Mouse (Mus musculus) adrenal gland (tissue): ENCODE measurements around the gene Atp11a.

Experiments used
- intact Hi-C: fragments of 180-260 bp; cut with DNase I; formaldehyde crosslinking; loops from one replicate; pipeline ENCODE4 v1.15.1; 2025
- long read RNA-seq, 2 experiments: library from polyadenylated mRNA; unstranded; transcript quantifications; one replicate each; pipeline ENCODE4 v2.0.0; 2020; ENCODE audit warnings: borderline replicate concordance in 1 of 2; ENCODE audit not compliant: insufficient replicate concordance in 1 of 2

The Atp11a gene
- long read RNA-seq, experiment 1, partial matches to known transcripts, result 1 of 14 reads
- long read RNA-seq, experiment 1, other reads (novel, unspliced or antisense), result 13 of 14 reads
- long read RNA-seq, experiment 2, partial matches to known transcripts, result 2 of 25 reads
- long read RNA-seq, experiment 2, other reads (novel, unspliced or antisense), result 23 of 25 reads

DNA sequence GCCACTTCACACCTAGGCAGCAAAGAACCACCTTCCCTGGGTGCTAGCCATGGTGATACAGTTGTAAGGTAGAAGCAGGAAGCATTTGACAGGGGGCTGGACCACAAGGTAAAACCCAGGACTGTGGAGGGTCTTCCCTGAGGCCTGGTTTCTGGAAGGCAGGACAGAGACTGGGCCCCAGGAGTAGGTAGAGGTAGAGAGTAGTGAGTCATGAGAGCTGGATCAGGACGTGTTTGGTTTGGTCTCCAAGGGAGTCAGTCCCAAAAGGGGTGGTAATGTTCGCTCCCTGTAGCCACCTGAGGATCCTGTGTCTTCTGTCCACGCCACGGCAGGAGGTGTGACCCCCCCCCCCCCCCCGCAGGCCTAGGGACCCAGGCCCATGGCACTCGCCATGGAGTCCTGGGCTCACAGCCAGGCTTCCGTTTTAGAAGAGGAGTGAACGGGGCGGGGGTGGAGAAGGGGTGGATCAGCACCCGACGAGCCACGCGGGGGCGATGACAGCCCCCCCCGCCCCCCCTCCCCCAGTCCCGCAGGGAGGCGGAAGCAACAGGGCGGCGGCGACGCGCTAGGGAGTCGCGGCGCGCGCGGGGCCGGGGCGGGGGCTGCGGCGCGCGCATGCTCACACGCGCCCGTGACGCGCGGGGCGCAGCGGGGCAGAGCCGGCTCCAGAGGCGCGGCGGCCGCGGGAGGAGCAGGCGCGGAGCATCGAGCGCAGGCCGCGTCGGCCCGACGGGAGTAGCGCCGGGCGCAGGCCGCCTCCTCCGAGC, at the start of gene Atp11a:
Gene Atp11a (plus strand): TSS at position 624 of the 767 bp plus-strand sequence.
- intact Hi-C loops, result no loop called here

DNA sequence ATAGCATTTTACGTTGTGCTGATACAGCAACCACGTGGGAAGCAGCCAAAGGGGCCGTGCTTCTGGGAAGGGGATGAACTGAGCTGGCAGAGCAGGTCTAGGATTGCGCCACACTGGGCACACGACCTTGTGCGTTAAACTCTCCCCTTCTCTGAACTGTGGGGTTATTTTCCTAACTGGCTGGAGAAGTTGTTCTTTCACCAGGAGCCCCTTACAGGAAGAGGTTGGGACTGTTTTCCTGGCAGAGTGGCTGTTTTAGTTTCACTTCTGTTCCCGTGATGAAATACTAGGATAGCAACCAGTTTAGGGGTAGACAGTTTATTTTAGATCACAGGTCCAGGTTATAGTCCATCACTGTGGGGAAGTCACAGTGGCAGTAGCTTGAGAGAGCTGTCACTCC, 45.2 kb upstream of the Atp11a start:
- intact Hi-C loops, result no loop called here

GRCm38 (mm10) chr8:12715861-12716585, 40.8 kb upstream of the Atp11a start:
- intact Hi-C loops, result no loop called here

DNA sequence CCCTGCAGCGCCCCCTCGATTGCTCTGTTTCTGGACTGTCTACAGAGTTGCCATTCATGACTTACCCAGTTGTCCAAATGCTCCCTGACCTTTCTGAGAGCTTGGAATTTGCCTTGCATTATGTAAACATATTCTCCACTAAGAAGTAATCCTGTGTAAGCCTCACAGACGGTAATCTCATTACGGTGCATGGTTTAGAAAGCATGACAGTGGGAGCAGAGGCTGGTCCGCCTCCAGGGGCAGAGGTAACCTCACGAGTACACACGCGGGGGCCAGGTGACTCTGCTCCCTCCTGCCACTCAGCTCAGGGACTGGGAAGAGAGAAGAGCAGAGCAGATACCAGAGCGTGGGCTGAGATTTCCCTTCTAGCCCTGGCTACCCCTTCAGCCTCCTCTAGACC, 37.7 kb upstream of the Atp11a start:
- intact Hi-C loops, result no loop called here

DNA sequence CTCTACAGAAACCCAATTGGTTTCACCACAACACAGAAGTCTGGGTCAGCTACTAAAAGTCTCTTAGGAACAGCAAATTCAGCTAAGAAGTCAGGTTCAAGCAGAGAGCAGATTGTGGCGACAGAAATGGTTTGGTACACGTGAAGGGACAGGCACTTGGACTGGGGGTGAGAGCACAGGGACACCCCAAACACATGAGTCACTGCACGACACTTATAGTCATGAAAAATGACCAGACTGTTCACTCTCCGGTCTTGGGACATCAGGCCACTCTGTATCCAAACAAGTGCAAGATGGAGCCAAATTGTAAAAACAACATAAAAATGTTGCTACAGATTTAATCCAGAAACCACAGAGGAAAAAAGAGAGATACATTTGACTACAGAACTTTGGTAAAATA, 28.2 kb upstream of the Atp11a start:
- intact Hi-C loops, result no loop called here

DNA sequence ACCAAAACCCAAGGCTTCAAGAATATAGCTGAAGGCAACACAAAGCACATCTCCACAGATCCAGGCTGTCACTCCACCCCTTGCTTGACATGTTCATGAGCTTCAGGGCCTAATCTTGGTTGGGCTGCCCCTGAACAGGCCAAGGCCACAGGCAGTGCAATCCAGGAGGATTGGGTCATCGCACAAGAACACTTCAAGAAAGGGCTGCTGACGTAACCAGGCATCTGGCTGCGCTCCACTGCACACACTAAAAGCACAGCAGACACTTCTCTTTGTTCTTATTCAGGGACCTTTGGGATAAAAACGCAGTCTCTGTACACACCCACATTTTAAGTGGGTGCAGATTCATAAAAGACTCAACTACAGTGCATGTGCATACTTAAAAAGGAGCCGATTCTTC, 26.0 kb upstream of the Atp11a start:
- intact Hi-C loops, result no loop called here

GRCm38 (mm10) chr8:12732431-12732830, 24.4 kb upstream of the Atp11a start:
- intact Hi-C loops, result no loop called here

- intact Hi-C loops, result no loop called here
Observed at GRCm38 (mm10) chr8:12739113-12739512, 17.7 kb upstream of the Atp11a start.

DNA sequence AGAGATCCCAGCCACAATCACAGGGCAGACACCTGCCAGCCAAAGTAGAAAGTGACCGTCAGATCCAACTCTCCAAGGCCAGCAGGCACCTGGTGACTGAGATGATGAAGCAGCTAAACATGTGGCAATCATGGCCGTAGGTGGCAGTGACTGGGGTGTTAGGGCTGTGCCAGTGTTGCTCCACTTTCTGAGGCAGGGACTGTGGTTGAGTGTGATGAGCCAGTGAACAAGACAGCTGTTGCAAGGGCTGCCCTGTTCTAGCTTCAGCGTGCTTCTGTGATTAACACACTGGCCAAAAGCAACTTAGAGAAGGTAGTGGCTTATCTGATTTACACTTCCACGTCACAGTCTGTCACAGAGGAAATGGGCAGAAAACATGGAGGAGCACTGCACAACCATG, 13.4 kb upstream of the Atp11a start:
- intact Hi-C loops, result no loop called here

DNA sequence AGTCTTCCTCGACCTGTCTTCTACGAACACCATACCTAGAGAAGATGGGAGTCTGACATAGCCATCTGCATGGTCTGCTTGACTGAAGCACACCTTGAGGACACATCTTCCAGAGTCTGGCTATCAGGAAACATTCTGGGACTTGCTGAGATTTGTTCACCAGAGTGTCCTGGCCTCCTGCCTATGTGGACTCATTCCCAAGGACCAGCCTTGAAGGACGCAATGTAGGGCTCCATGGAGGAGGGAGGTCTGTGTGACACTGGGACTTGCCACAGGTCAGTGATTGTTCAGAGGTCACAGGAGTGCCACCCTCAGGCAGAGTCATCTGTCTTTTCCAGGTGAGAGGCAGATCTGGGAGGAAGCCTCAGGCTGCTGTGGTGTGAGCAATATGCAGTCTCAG, 8.6 kb upstream of the Atp11a start:
- intact Hi-C loops, result no loop called here

- intact Hi-C loops, result no loop called here
Observed at GRCm38 (mm10) chr8:12749116-12749515, 7.7 kb upstream of the Atp11a start.

- intact Hi-C loops, result loop anchor here (5.0 kb wide), 1 partner anchor 59 kb away; no protein-coding TSS in a partner anchor
Observed at GRCm38 (mm10) chr8:12753054-12753453, 3.8 kb upstream of the Atp11a start.

GRCm38 (mm10) chr8:12754115-12754514, 2.7 kb upstream of the Atp11a start:
- intact Hi-C loops, result loop anchor here (5.0 kb wide), 1 partner anchor 58 kb away; no protein-coding TSS in a partner anchor

- intact Hi-C loops, result no loop called here
Observed at GRCm38 (mm10) chr8:12755312-12755711, 1.5 kb upstream of the Atp11a start.

- intact Hi-C loops, result no loop called here
Observed at GRCm38 (mm10) chr8:12755826-12756225, 988 bp upstream of the Atp11a start.

- intact Hi-C loops, result no loop called here
Observed at GRCm38 (mm10) chr8:12757231-12757940, 572 bp downstream of the Atp11a start.

DNA sequence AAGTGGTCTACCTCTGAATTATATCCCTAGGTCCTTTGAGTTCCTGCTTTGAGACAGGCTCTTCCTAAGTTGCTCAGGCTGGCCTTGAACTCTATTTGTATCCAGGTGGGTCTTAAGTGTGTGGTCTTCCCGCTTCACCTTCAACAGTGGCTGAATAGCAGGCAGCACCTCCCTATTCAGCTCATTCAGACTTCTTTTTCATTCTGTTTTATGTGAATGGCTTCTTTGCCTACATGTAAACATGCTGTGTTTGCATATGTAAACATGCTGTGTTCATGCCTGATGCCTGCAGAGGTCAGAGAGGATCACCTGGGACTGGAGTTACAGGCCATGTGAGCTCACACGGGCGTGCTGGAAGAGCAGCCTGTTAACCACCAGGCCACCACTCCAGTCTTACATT, 3.1 kb downstream of the Atp11a start:
- intact Hi-C loops, result loop anchor here (5.0 kb wide), 1 partner anchor 42 kb away; no protein-coding TSS in a partner anchor

DNA sequence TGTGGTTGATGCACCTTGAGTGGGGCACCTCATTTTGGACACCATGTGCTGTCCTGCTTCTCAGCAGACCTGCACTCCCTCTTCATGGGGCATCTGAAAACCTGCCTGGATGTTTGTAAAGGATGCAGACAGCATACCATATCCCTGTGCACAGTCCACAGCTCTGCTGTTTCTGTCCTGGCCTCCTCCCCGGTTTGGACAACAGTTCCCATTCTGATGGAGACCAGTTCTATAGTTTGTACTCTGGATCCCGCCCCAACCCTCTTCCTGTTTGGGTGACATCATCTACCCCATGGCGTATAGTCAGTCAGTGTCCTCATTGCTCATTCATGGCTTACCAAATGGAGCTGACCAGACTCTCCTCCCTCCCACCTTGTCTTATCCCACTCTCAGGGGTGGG, 5.1 kb downstream of the Atp11a start:
- intact Hi-C loops, result loop anchor here (5.0 kb wide), 1 partner anchor 40 kb away; no protein-coding TSS in a partner anchor

GRCm38 (mm10) chr8:12763565-12764108, 6.8 kb downstream of the Atp11a start:
- intact Hi-C loops, result loop anchor here (5.0 kb wide), 1 partner anchor 39 kb away; no protein-coding TSS in a partner anchor

GRCm38 (mm10) chr8:12764971-12765370, 8.2 kb downstream of the Atp11a start:
- intact Hi-C loops, result loop anchor here (5.0 kb wide), 1 partner anchor 37 kb away; no protein-coding TSS in a partner anchor

DNA sequence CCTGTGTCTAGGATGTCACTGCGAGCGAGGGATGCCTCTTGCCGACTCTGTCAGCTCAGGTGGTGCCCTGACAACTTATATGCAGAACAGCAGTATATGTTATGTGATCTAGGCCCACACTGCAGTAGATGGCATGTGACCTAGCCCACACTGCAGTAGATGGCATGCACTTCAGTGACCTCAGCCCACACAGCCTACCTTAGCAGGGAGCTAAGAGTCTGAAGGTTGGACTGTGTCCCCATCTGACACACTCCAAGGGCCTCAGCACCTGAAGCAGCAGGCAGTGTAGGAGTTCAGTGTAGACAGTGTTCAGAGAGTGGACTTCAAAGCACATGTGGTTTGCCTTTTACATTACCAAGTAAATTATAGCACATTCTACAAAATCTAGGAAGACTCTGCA, 10.4 kb downstream of the Atp11a start:
- intact Hi-C loops, result no loop called here
